Mouse (Mus musculus) T-helper 1 cell (primary cell): ENCODE measurements around the gene Cited4.

ENCODE experiments used
- in situ Hi-C: fragments of 300-600 bp; cut with MboI, MseI; formaldehyde crosslinking; loops from one replicate; pipeline ENCODE4 v1.15.1; 2025; ENCODE audit warnings: high pct_unique_total_duplicates

Gene Cited4

GRCm38 (mm10) chr4:120680953-120681352, 14.6 kb downstream of the Cited4 start:
- in situ Hi-C loops, result loop anchor here (5.0 kb wide), 1 partner anchor 89 kb away; no protein-coding TSS in a partner anchor

GRCm38 (mm10) chr4:120682168-120682567, 15.8 kb downstream of the Cited4 start:
- in situ Hi-C loops, result loop anchor here (5.0 kb wide), 1 partner anchor 90 kb away; no protein-coding TSS in a partner anchor

- in situ Hi-C loops, result loop anchor here (5.0 kb wide), 1 partner anchor 91 kb away; no protein-coding TSS in a partner anchor
Measured at GRCm38 (mm10) chr4:120683278-120683997, 17.1 kb downstream of the Cited4 start.

- in situ Hi-C loops, result no loop called here
Measured at GRCm38 (mm10) chr4:120687282-120687681, 20.9 kb downstream of the Cited4 start.

- in situ Hi-C loops, result no loop called here
Measured at GRCm38 (mm10) chr4:120689317-120689716, 22.9 kb downstream of the Cited4 start.

- in situ Hi-C loops, result no loop called here
Measured at GRCm38 (mm10) chr4:120692717-120693116, 26.3 kb downstream of the Cited4 start.

- in situ Hi-C loops, result no loop called here
Measured at GRCm38 (mm10) chr4:120697353-120697752, 31.0 kb downstream of the Cited4 start.

GRCm38 (mm10) chr4:120697799-120698484, 31.6 kb downstream of the Cited4 start:
- in situ Hi-C loops, result no loop called here

- in situ Hi-C loops, result loop anchor here (5.0 kb wide), 2 partner anchors 104 to 211 kb away; no protein-coding TSS in a partner anchor
Measured at GRCm38 (mm10) chr4:120701180-120701579, 34.8 kb downstream of the Cited4 start.

GRCm38 (mm10) chr4:120702056-120702455, 35.7 kb downstream of the Cited4 start:
- in situ Hi-C loops, result loop anchor here (5.0 kb wide), 2 partner anchors 105 to 210 kb away; no protein-coding TSS in a partner anchor

GRCm38 (mm10) chr4:120702511-120702910, 36.1 kb downstream of the Cited4 start:
- in situ Hi-C loops, result loop anchor here (5.0 kb wide), 2 partner anchors 105 to 210 kb away; no protein-coding TSS in a partner anchor

GRCm38 (mm10) chr4:120712236-120712635, 45.9 kb downstream of the Cited4 start:
- in situ Hi-C loops, result no loop called here

- in situ Hi-C loops, result no loop called here
Measured at GRCm38 (mm10) chr4:120713021-120713420, 46.6 kb downstream of the Cited4 start.

GRCm38 (mm10) chr4:120713856-120714497, 47.6 kb downstream of the Cited4 start:
- in situ Hi-C loops, result no loop called here

- in situ Hi-C loops, result no loop called here
Measured at GRCm38 (mm10) chr4:120716141-120716571, 49.8 kb downstream of the Cited4 start.

GRCm38 (mm10) chr4:120716765-120717164, 50.4 kb downstream of the Cited4 start:
- in situ Hi-C loops, result no loop called here
